Mouse (Mus musculus): ENCODE measurements around the gene Sstr2.

The Sstr2 gene

GRCm38 (mm10) chr11:113618672-113619419 is at the start of gene Sstr2:
Gene Sstr2, plus strand, starts transcription at chr11:113619342.
- in situ Hi-C loops (cut with MboI; ENCODE audit: unreplicated experiment in 2 of 2), result loop anchor here (5.0 to 25.0 kb wide), 3 partner anchors 322 to 444 kb away; no protein-coding TSS in a partner anchor

GRCm38 (mm10) chr11:113571616-113572015 is 47.5 kb upstream of the Sstr2 start:
- in situ Hi-C loops (cut with MboI; ENCODE audit: unreplicated experiment in 2 of 2), result no loop called here

GRCm38 (mm10) chr11:113572641-113573040 is 46.5 kb upstream of the Sstr2 start:
- in situ Hi-C loops (cut with MboI; ENCODE audit: unreplicated experiment in 2 of 2), result no loop called here

GRCm38 (mm10) chr11:113577221-113577620 is 41.9 kb upstream of the Sstr2 start:
- in situ Hi-C loops (cut with MboI; ENCODE audit: unreplicated experiment in 2 of 2), result no loop called here

- in situ Hi-C loops (cut with MboI; ENCODE audit: unreplicated experiment in 2 of 2), result no loop called here
Observed at GRCm38 (mm10) chr11:113583879-113584661, 35.1 kb upstream of the Sstr2 start.

GRCm38 (mm10) chr11:113586423-113586822 is 32.7 kb upstream of the Sstr2 start:
- in situ Hi-C loops (cut with MboI; ENCODE audit: unreplicated experiment in 2 of 2), result no loop called here

- in situ Hi-C loops (cut with MboI; ENCODE audit: unreplicated experiment in 2 of 2), result no loop called here
Observed at GRCm38 (mm10) chr11:113588936-113589335, 30.2 kb upstream of the Sstr2 start.

GRCm38 (mm10) chr11:113595144-113595543 is 24.0 kb upstream of the Sstr2 start:
- in situ Hi-C loops (cut with MboI; ENCODE audit: unreplicated experiment in 2 of 2), result no loop called here

- in situ Hi-C loops (cut with MboI; ENCODE audit: unreplicated experiment in 2 of 2), result no loop called here
Observed at GRCm38 (mm10) chr11:113597632-113598031, 21.5 kb upstream of the Sstr2 start.

GRCm38 (mm10) chr11:113600526-113601245 is 18.5 kb upstream of the Sstr2 start:
- in situ Hi-C loops (cut with MboI; ENCODE audit: unreplicated experiment in 2 of 2), result loop anchor here in 1 of 2 experiments (25.0 kb wide), 1 partner anchor 413 kb away; no protein-coding TSS in a partner anchor

GRCm38 (mm10) chr11:113601616-113602343 is 17.4 kb upstream of the Sstr2 start:
- in situ Hi-C loops (cut with MboI; ENCODE audit: unreplicated experiment in 2 of 2), result loop anchor here in 1 of 2 experiments (25.0 kb wide), 1 partner anchor 414 kb away; no protein-coding TSS in a partner anchor

- in situ Hi-C loops (cut with MboI; ENCODE audit: unreplicated experiment in 2 of 2), result loop anchor here in 1 of 2 experiments (25.0 kb wide), 1 partner anchor 420 kb away; no protein-coding TSS in a partner anchor
Observed at GRCm38 (mm10) chr11:113607556-113607955, 11.6 kb upstream of the Sstr2 start.

- in situ Hi-C loops (cut with MboI; ENCODE audit: unreplicated experiment in 2 of 2), result loop anchor here in 1 of 2 experiments (25.0 kb wide), 1 partner anchor 422 kb away; no protein-coding TSS in a partner anchor
Observed at GRCm38 (mm10) chr11:113609581-113609980, 9.6 kb upstream of the Sstr2 start.

- in situ Hi-C loops (cut with MboI; ENCODE audit: unreplicated experiment in 2 of 2), result loop anchor here (10.0 to 25.0 kb wide), 2 partner anchors 423 to 435 kb away; no protein-coding TSS in a partner anchor
Observed at GRCm38 (mm10) chr11:113610266-113610665, 8.9 kb upstream of the Sstr2 start.

- in situ Hi-C loops (cut with MboI; ENCODE audit: unreplicated experiment in 2 of 2), result loop anchor here (10.0 to 25.0 kb wide), 2 partner anchors 424 to 436 kb away; no protein-coding TSS in a partner anchor
Observed at GRCm38 (mm10) chr11:113611112-113611646, 8.0 kb upstream of the Sstr2 start.

- in situ Hi-C loops (cut with MboI; ENCODE audit: unreplicated experiment in 2 of 2), result loop anchor here (10.0 to 25.0 kb wide), 2 partner anchors 425 to 437 kb away; no protein-coding TSS in a partner anchor
Observed at GRCm38 (mm10) chr11:113611664-113612611, 7.2 kb upstream of the Sstr2 start.

GRCm38 (mm10) chr11:113614476-113614875 is 4.7 kb upstream of the Sstr2 start:
- in situ Hi-C loops (cut with MboI; ENCODE audit: unreplicated experiment in 2 of 2), result loop anchor here (10.0 to 25.0 kb wide), 2 partner anchors 427 to 440 kb away; no protein-coding TSS in a partner anchor
